Mouse (Mus musculus) stomach, postnatal 0 days (tissue): Measurements from ENCODE around the gene Apobr. TPM values are rescaled to one million over a fixed set of nuclear protein-coding genes. Genes with fewer than 3 reads are reported as not detected.

Source experiments
- ATAC-seq: fragments of 200-750 bp; cut with Nextera tagmentation; 2 replicates; pipeline ENCODE4 v1.8.0; 2017; ENCODE audit not compliant: low FRiP score, low TSS enrichment
- DNase-seq: peaks from one replicate; pipeline ENCODE4 v3.0.0-alpha.2; 2016; ENCODE audit warnings: low spot score
- H3K27ac ChIP-seq: fragments of 300-500 bp; sonication (generic); replicated peaks from 2 replicates; pipeline ENCODE4 v1.5.1; 2014; ENCODE audit warnings: mild to moderate bottlenecking, control low read depth
- H3K27me3 ChIP-seq: fragments of 300-500 bp; sonication (generic); 2 replicates; pipeline ENCODE4 v1.6.1; 2014; ENCODE audit warnings: low read length; ENCODE audit not compliant: control insufficient read depth, insufficient read depth
- H3K36me3 ChIP-seq: fragments of 300-500 bp; sonication (generic); 2 replicates; pipeline ENCODE4 v1.6.1; 2014; ENCODE audit warnings: low read length, mixed read lengths; ENCODE audit not compliant: control insufficient read depth, insufficient read depth
- H3K4me1 ChIP-seq: fragments of 300-500 bp; sonication (generic); replicated peaks from 2 replicates; pipeline ENCODE4 v1.6.1; 2014; ENCODE audit warnings: antibody characterized with exemption; ENCODE audit not compliant: control insufficient read depth, insufficient read depth
- H3K4me2 ChIP-seq: fragments of 300-500 bp; sonication (generic); replicated peaks from 2 replicates; pipeline ENCODE4 v1.6.1; 2014; ENCODE audit warnings: low read depth, mild to moderate bottlenecking, control low read depth, moderate library complexity
- H3K4me3 ChIP-seq: fragments of 300-500 bp; sonication (generic); 2 replicates; pipeline ENCODE4 v1.5.1; 2014; ENCODE audit warnings: low read depth, low read length, control low read depth
- H3K9ac ChIP-seq: fragments of 300-500 bp; sonication (generic); 2 replicates; pipeline ENCODE4 v1.6.1; 2014; ENCODE audit warnings: mild to moderate bottlenecking, low read length, control low read depth, mixed read lengths
- H3K9me3 ChIP-seq: fragments of 300-500 bp; sonication (generic); 2 replicates; pipeline ENCODE4 v1.6.1; 2016; ENCODE audit warnings: low read length; ENCODE audit not compliant: control insufficient read depth
- CTCF ChIP-seq: IDR thresholded peaks from 2 replicates; pipeline ENCODE4 v1.5.1; 2016; ENCODE audit warnings: antibody characterized with exemption, low read depth, mild to moderate bottlenecking, moderate library complexity
- EP300 ChIP-seq: optimal IDR thresholded peaks from 2 replicates; pipeline ENCODE3; 2016; ENCODE audit warnings: antibody characterized with exemption
- WGBS: fragments of 180-500 bp; shearing (Covaris S2); extraction: QIAGEN DNeasy Blood & Tissue Kit; methylation state at CpG from one replicate; pipeline ENCODE4 v1.1.7; 2014; 5-methylcytosine and 5-hydroxymethylcytosine counted together
- polyA plus RNA-seq: library from polyadenylated mRNA; unstranded; fragments of >200 nt; fragmentation: Nextera tagmentation; extraction: Ambion mirVana; gene quantifications from 2 replicates; pipeline ENCODE4 v1.2.1, GENCODE M21; 2015

Apobr gene
- polyA plus RNA-seq, 1 experiment from 2014 or later, result 0.46 TPM

DNA sequence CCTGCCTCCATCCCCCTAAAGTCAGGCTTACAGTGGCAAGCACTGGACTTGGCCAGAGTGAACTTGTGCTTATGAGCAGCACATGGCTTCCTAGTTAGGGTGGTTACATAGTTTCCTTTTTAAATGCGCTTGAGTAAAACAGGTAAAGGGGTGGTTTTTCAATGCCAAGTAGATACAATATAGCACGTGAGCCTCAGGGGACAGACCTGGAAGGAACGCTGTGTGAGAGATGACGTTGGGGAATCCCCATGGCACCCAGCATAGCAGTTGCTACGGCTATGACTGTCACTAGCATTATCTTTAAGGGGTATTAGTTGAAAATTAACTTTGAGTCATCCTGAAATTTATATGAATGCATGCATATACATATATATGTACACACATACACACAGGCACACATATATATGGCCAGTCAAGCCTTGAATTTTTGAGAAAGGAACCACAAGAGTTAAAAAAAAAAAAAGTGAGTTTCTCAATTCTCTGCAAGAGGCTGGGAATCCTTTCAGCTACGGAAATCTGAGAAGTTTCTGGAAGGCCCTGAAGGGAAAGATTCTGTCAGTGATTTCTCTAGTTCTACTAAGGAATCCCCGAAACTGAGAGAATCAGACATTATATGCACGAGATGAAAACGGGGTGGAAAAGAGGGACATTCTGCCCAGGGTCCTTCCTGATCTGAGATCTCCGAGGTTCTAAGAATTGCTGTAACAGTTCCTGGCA, 35.0 kb downstream of the Apobr start:
- Histone ChIP-seq H3K4me2 (no peak overlapping the region), H3K4me3 (no peak overlapping the region), H3K9me3 (no peaks in the 10 kb centered on the region), H3K36me3 (no peaks in the 10 kb centered on the region), H3K9ac (no peak overlapping the region), H3K27ac (no peak overlapping the region), H3K27me3 (no peaks in the 10 kb centered on the region), H3K4me1 (no peaks in the 10 kb centered on the region)
- no peak for DNase-seq
- TF ChIP-seq EP300 (no peak), CTCF (no peak)
- WGBS, result 59% methylated on average over 10 of the region's 10 CpGs
- no peak for ATAC-seq

DNA sequence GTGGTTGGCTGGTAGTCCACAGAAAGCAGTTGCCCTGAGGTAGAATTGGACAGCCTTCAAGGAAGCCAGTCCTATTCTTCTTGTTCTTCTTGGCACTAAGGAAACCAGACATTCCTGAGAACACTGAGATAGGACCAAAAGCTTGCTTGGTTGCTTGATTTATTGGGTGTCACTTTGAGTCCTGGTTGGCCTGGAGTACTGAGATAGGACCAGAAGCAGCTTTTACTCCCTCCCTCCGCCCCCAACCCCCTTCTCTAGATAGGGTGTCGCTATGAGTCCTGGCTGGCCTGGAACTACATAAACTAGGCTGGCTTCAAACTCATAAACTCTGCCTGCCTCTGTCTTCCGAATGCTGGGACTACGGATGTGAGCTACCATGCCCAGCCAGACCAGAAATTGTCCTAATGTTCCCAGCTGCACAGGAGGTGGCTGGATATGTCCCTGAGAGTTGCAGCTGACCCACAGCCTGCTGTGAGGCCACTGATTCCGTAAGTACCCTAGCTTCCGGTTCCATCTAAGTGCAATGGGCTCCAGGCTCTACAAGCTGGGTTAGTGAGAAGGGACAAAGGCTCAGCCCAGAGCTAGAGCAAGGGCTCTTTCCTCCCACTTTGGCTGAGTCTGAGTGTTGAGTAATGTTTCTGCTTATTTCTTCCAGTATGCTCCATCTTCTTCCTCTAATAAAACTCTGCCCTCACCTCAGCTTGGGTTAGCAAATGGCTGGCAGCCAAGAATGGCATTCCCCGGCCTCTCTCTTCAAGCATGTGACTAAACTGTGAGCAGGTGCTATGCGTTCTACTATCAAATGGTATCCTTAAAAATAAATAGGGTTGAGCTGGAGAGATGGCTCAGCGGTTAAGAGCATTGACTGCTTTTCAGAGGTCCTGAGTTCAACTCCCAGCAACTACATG, 37.0 kb downstream of the Apobr start:
- DNase-seq (no peak), ATAC-seq (no peak)
- Histone ChIP-seq H3K27me3 (no peaks in the 10 kb centered on the region), H3K4me3 (no peak overlapping the region), H3K9me3 (no peaks in the 10 kb centered on the region), H3K4me1 (no peaks in the 10 kb centered on the region; the same call in 1 of the 2 replicates), H3K36me3 (no peaks in the 10 kb centered on the region), H3K4me2 (no peak overlapping the region), H3K27ac (no peak overlapping the region), H3K9ac (no peak overlapping the region)
- no peak for TF ChIP-seq CTCF
- no peak for TF ChIP-seq EP300
- WGBS, result 64% methylated on average over 9 of the region's 9 CpGs

DNA sequence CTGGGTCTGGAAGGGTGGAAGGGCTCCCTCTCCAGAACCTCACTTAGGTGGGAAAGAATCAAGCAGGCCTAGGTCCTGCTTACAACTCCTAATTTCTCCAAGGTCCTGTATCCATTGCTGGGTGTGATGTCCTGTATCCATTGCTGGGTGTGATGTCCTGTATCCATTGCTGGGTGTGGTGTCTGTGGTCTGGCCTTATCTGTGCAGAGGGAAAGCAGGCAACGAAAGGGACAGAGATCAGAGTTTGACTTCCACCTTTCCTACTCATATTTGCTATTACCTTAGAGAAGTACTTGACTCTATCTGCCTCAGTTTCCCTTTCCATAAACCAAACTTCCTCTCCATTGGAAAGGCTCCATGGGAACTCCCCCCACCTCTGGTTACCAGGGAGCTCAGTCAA, 38.6 kb downstream of the Apobr start:
- Histone ChIP-seq H3K36me3 (no peaks in the 10 kb centered on the region), H3K4me1 (no peaks in the 10 kb centered on the region; the same call in 1 of the 2 replicates), H3K9me3 (no peaks in the 10 kb centered on the region), H3K4me3 (no peak overlapping the region), H3K27ac (no peak overlapping the region), H3K4me2 (no peak overlapping the region), H3K27me3 (no peaks in the 10 kb centered on the region), H3K9ac (no peak overlapping the region)
- TF ChIP-seq CTCF (no peak), EP300 (no peak)
- 84% methylated on average over 1 of the region's 1 CpGs for WGBS
- DNase-seq, result no peak
- no peak for ATAC-seq

DNA sequence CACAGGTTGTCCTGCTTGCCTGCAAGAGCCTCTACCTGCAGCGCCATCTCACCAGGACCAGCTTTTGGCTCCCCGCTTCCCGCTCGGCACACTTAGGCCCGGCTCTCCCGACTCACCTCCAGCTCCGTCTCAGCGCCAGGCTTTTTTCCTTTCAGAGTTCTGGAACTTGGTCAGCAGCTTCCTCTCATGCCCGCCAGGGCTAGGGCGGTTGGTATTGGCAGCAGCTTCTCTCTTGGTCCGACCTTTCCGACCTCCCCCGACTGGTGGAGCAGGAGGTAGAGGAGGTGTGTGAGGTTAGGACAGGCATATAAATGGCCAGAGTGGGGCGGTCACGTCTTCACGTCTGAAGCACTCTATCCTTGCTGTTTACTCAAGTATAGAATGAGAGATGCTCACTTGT, 40.0 kb downstream of the Apobr start:
- Histone ChIP-seq H3K4me3 (peak overlapping the region; percentile 19), H3K9me3 (no peaks in the 10 kb centered on the region), H3K9ac (no peak overlapping the region), H3K27ac (peak overlapping the region; percentile 65), H3K36me3 (no peaks in the 10 kb centered on the region), H3K4me2 (peak overlapping the region; percentile 33), H3K4me1 (no peaks in the 10 kb centered on the region; the same call in 1 of the 2 replicates), H3K27me3 (no peaks in the 10 kb centered on the region)
- ATAC-seq (no peak), DNase-seq (no peak)
- TF ChIP-seq CTCF (no peak), EP300 (no peak)
- 58% methylated on average over 16 of the region's 16 CpGs for WGBS

DNA sequence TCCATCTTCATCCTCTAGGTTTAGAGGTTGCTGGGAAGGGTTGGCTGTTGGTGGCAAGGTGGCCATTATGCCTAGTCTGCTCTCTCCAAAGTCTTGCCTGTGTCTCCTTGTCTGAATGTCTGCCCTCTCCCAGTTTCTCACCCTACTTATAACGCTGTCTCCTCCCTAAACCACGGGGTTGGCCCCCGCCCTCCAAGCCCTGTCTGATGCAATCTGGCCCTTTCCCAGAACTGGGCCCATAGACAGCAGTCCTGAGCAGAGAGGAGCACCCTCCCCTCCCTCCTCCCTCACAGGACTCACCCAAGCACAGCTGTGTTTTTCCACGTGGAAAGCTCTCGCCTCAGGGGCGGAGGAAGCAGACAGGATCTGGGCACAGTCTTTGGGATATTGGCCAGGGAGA, 40.6 kb downstream of the Apobr start:
- peak; percentile 90 for ATAC-seq

More for the DNA sequence above, 40.6 kb downstream of the Apobr start:
- H3K4me3 ChIP-seq, result peak overlapping the region; percentile 19
- 0 out of 2 replicates have a peak overlapping the region, but pooled peaks have one; percentile 13 for H3K9ac ChIP-seq
- H3K9me3 ChIP-seq, result no peaks in the 10 kb centered on the region
- DNase-seq, result peak; percentile 72
- no peaks in the 10 kb centered on the region for H3K27me3 ChIP-seq
- TF ChIP-seq CTCF (no peak), EP300 (no peak)
- 16% methylated on average over 6 of the region's 6 CpGs for WGBS
- no peaks in the 10 kb centered on the region for H3K36me3 ChIP-seq
- peak overlapping the region; percentile 33 for H3K4me2 ChIP-seq
- peak overlapping the region; percentile 65 for H3K27ac ChIP-seq
- no peaks in the 10 kb centered on the region; the same call in 1 of the 2 replicates for H3K4me1 ChIP-seq
